Mouse (Mus musculus) limb, embryonic 14.5 days (tissue): ENCODE results near the gene En1. TPM values are rescaled to one million over a fixed set of nuclear protein-coding genes. Genes with fewer than 3 reads are reported as not detected.

ENCODE experiments used
- ATAC-seq: fragments of 200-750 bp; cut with Nextera tagmentation; 2 replicates; pipeline ENCODE4 v1.8.0; 2017; ENCODE audit warnings: low read depth, moderate number of reproducible peaks, moderate TSS enrichment; ENCODE audit not compliant: low FRiP score
- DNase-seq: peaks from one replicate; pipeline ENCODE4 v3.0.0-alpha.2; 2015; ENCODE audit warnings: low spot score
- H3K27ac ChIP-seq: fragments of 300-500 bp; sonication (generic); replicated peaks from 2 replicates; pipeline ENCODE4 v1.5.1; 2014; ENCODE audit warnings: low read depth, mild to moderate bottlenecking, low read length, moderate library complexity, mixed read lengths
- H3K27me3 ChIP-seq: fragments of 300-500 bp; sonication (generic); 2 replicates; pipeline ENCODE4 v1.6.1; 2014; ENCODE audit warnings: low read length, mixed read lengths; ENCODE audit not compliant: control insufficient read depth, insufficient read depth
- H3K36me3 ChIP-seq: fragments of 300-500 bp; sonication (generic); 2 replicates; pipeline ENCODE4 v1.6.1; 2014; ENCODE audit warnings: mild to moderate bottlenecking, low read length, moderate library complexity, mixed read lengths; ENCODE audit not compliant: control insufficient read depth, insufficient read depth
- H3K4me1 ChIP-seq: fragments of 300-500 bp; sonication (generic); 2 replicates; pipeline ENCODE4 v1.6.1; 2014; ENCODE audit warnings: antibody characterized with exemption, low read length, mixed read lengths; ENCODE audit not compliant: control insufficient read depth, insufficient read depth
- H3K4me2 ChIP-seq: fragments of 300-500 bp; sonication (generic); replicated peaks from 2 replicates; pipeline ENCODE4 v1.6.1; 2014; ENCODE audit warnings: low read depth, mild to moderate bottlenecking, low read length, moderate library complexity; ENCODE audit not compliant: severe bottlenecking
- H3K4me3 ChIP-seq: fragments of 300-500 bp; sonication (generic); replicated peaks from 2 replicates; pipeline ENCODE4 v1.5.1; 2014; ENCODE audit warnings: low read length
- H3K9ac ChIP-seq: fragments of 300-500 bp; sonication (generic); 2 replicates; pipeline ENCODE4 v1.6.1; 2014; ENCODE audit warnings: mild to moderate bottlenecking, low read depth, low read length, moderate library complexity; ENCODE audit not compliant: severe bottlenecking
- H3K9me3 ChIP-seq: fragments of 300-500 bp; sonication (generic); 2 replicates; pipeline ENCODE4 v1.6.1; 2016; ENCODE audit warnings: low read length; ENCODE audit not compliant: control insufficient read depth
- POLR2A ChIP-seq: fragments of 200-500 bp; IDR thresholded peaks from 2 replicates; pipeline ENCODE4 v1.8.0; 2012; ENCODE audit warnings: inconsistent platforms, mild to moderate bottlenecking, moderate library complexity, borderline replicate concordance; ENCODE audit not compliant: insufficient read depth, insufficient read length; ENCODE audit errors: extremely low read depth
- WGBS: fragments of 180-500 bp; shearing (Covaris S2); extraction: QIAGEN DNeasy Blood & Tissue Kit; methylation state at CpG from one replicate; pipeline ENCODE4 v1.1.7; 2014; 5-methylcytosine and 5-hydroxymethylcytosine counted together
- polyA plus RNA-seq, 2 experiments: library from polyadenylated mRNA; depleted of rRNA in 1 of 2; stranded (reverse) in 1 of 2; unstranded in 1 of 2; fragments of >200 nt; fragmentation: Nextera tagmentation in 1 of 2; extraction: Ambion mirVana in 1 of 2; gene quantifications; 2 replicates each; pipeline versions ENCODE4 v1.2.1 to v1.2.3; 2012 to 2014

Gene En1
- polyA plus RNA-seq, 2 experiments, result 3.9 to 6.4 TPM

DNA sequence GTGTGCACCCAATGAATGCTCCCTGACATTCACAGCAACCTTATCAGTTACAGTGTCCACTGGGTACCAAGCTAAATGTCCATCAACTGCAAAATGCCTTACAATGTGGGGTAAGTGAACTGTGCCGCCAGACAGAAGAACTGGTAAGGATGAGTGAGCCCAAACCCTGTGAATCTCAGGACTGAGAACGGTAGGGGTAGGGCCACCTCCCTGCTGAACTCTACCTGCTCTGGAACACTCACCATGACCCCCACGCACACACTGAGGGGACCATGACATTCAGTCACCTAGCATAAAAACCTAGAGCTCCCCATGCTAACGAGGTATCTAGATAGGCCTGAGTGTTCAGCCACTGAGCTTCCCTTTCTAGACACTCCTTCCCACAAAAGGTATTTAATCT lies 20.9 kb upstream of the En1 start:
- Histone ChIP-seq H3K27ac (no peak overlapping the region), H3K36me3 (no peaks in the 10 kb centered on the region), H3K4me1 (no peaks in the 10 kb centered on the region), H3K9ac (no peak overlapping the region), H3K4me2 (no peak overlapping the region), H3K9me3 (no peaks in the 10 kb centered on the region), H3K27me3 (no peaks in the 10 kb centered on the region), H3K4me3 (no peak overlapping the region)
- no peak for DNase-seq
- TF ChIP-seq POLR2A, result no peak
- WGBS, result 63% methylated on average over 4 of the region's 4 CpGs
- no peak for ATAC-seq

DNA sequence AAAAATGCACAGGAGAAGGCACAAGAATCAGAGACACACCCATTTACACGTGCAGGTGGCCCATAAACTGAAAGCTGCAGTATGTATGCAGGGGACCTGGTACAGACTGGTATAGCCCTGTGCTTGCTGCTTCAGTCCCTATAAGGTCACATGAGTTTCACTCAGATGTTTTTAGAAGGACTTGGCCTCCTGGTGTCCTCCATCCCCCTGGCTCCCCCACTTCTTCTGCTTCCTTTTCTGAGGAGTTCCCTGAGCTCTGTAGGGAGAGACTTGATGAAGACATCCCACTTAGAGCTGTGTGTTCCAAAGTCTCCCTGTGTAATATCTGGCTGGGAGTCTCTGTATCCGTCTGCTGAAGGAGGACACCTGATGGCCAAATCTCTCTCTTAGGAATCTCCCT lies 16.7 kb upstream of the En1 start:
- ATAC-seq, result no peak
- Histone ChIP-seq H3K27me3 (peaks cover 5% of the 10 kb centered on the region), H3K36me3 (no peaks in the 10 kb centered on the region), H3K4me1 (0 out of 2 replicates have a peak, but pooled peaks cover 2% of the 10 kb centered on the region), H3K4me3 (no peak overlapping the region), H3K9me3 (no peaks in the 10 kb centered on the region), H3K4me2 (no peak overlapping the region), H3K27ac (no peak overlapping the region), H3K9ac (no peak overlapping the region)
- no peak for TF ChIP-seq POLR2A
- WGBS, result 21% methylated on average over 2 of the region's 2 CpGs
- no peak for DNase-seq

DNA sequence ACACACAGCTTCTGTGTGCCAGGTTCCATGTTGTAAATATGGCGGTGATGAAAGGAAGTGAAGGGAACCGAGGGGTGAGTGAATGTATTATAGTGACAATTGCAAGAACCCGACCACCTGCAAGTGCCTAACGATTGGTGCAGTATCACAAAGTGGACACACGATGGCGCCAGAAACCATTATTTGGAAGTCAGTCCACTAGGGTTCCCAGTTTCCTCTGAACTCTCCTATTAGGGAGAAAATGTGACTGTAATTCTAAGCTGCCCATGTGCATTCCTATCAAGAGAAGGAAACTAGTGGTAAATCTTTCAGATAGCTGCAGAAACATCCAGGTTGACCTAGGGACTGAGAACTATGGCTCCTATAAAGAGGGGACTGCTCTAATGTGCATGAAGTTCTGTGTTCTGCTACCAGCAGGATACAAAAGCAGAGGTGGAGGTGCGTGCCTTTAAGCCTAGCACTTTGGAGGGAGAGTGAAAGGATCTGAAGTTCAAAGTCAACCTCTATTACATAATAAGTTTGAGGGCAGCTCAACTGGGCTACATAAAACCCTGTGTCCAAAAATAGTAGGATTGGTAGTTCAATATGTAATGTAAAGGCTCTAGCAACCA lies 15.6 kb upstream of the En1 start:
- no peaks in the 10 kb centered on the region for H3K9me3 ChIP-seq
- H3K4me1 ChIP-seq, result 0 out of 2 replicates have a peak, but pooled peaks cover 2% of the 10 kb centered on the region
- H3K36me3 ChIP-seq, result no peaks in the 10 kb centered on the region
- no peak overlapping the region for H3K9ac ChIP-seq
- TF ChIP-seq POLR2A, result no peak
- peaks cover 15% of the 10 kb centered on the region for H3K27me3 ChIP-seq
- no peak overlapping the region for H3K4me3 ChIP-seq
- 13% methylated on average over 7 of the region's 7 CpGs for WGBS
- peak; percentile 83 for DNase-seq
- H3K4me2 ChIP-seq, result no peak overlapping the region
- 0 out of 2 replicates have a peak, but pooled peaks have one; percentile 42 for ATAC-seq
- no peak overlapping the region for H3K27ac ChIP-seq

DNA sequence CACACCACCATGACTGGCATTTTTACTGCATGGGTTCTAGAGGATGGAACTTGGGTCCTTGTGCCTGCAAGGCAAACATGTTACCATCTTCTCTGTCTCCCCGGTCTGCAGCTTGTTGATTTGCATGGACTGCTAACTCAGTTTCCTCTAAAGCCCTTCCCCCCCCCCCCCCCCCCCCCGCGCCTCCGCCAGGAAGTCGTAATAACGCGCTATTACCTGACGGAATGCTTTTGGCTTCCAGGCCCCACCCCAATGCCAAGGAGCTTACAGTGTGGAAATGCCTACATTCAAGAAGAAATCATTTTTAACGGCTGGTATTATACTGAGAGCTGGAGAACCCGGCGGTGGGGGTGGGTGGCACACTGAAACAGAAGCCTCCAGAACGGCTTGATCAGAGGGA lies 14.8 kb upstream of the En1 start:
- TF ChIP-seq POLR2A, result no peak
- Histone ChIP-seq H3K4me1 (0 out of 2 replicates have a peak, but pooled peaks cover 2% of the 10 kb centered on the region), H3K9ac (no peak overlapping the region), H3K4me3 (no peak overlapping the region), H3K27me3 (peaks cover 22% of the 10 kb centered on the region), H3K36me3 (no peaks in the 10 kb centered on the region), H3K27ac (no peak overlapping the region), H3K9me3 (no peaks in the 10 kb centered on the region), H3K4me2 (no peak overlapping the region)
- ATAC-seq, result no peak
- 26% methylated on average over 10 of the region's 12 CpGs for WGBS
- no peak for DNase-seq

DNA sequence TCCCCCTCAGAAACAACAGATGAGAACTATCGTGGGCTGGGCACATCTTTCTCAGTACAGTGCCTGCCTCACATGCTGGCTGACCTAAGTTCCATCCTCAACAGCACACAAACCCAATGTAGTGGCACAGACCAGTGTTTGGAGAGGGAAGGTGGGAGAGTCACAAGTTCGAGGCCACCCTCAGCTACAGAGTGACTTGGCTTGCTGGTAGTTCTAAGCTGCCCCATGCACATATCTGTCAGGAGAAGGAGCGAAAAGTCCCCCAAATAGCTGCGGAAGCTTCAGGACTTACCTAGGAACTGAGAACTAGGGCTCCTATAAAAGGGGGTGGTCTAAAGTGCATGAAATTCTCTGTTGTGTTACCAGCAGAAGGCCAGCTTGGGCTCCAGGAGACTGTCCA lies 14.3 kb upstream of the En1 start:
- Histone ChIP-seq H3K36me3 (no peaks in the 10 kb centered on the region), H3K9me3 (no peaks in the 10 kb centered on the region), H3K4me3 (no peak overlapping the region), H3K9ac (no peak overlapping the region), H3K4me2 (no peak overlapping the region), H3K4me1 (0 out of 2 replicates have a peak, but pooled peaks cover 2% of the 10 kb centered on the region), H3K27ac (no peak overlapping the region), H3K27me3 (peaks cover 27% of the 10 kb centered on the region)
- TF ChIP-seq POLR2A, result no peak
- 73% methylated on average over 4 of the region's 4 CpGs for WGBS
- no peak for DNase-seq
- no peak for ATAC-seq

DNA sequence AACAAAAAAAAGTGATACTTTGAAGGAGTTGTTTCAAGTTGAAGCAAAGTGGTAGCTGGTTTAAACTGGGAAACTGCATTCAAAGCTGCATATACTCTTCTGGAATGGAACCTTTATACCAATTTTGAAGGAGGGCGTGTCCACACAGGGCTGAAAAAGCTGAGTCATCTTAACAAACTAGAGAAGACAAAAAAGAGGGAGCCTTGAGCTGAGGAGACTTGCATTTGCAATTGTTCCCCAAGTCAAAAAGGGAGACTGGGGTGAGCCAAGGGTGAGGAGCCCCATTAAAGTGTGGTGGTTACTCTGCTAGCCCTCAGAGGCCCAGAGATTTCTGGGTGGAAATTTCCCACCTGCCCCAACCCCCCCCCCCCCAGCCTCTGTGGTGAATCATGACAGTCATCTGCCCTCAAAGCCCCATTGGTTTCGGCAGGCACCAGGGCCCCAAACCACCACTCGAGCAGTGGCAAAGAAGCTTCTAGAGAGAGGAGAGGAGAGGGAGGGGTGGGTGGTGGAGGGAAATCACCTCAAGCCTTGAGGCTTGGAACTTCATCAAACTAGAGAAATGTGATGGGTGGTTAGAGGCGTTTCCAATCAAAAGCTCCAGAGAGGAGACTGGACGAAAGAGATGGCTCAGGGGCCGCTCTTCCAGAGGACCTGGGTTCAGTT lies 13.7 kb upstream of the En1 start:
- Histone ChIP-seq H3K4me3 (no peak overlapping the region), H3K9ac (no peak overlapping the region), H3K4me1 (0 out of 2 replicates have a peak, but pooled peaks cover 2% of the 10 kb centered on the region), H3K9me3 (no peaks in the 10 kb centered on the region), H3K4me2 (no peak overlapping the region), H3K36me3 (no peaks in the 10 kb centered on the region), H3K27ac (no peak overlapping the region), H3K27me3 (peaks cover 33% of the 10 kb centered on the region)
- ATAC-seq (no peak), DNase-seq (no peak)
- WGBS, result 83% methylated on average over 6 of the region's 6 CpGs
- no peak for TF ChIP-seq POLR2A
